Mouse (Mus musculus) ES-Bruce4 (cell line): ENCODE measurements around the gene Tspoap1.

Experiments
- CTCF ChIP-seq: IDR thresholded peaks from one replicate; pipeline ENCODE4 v1.8.1; 2011; ENCODE audit warnings: low read depth, low read length
- EP300 ChIP-seq: IDR thresholded peaks from 2 replicates; pipeline ENCODE4 v1.6.1; 2011; ENCODE audit warnings: low read depth, low read length; ENCODE audit not compliant: insufficient read depth
- POLR2A ChIP-seq: IDR thresholded peaks from one replicate; pipeline ENCODE4 v1.8.1; 2011; ENCODE audit warnings: low read length; ENCODE audit not compliant: insufficient read depth

- no peak for TF ChIP-seq CTCF
- TF ChIP-seq POLR2A = peak; percentile 88
- TF ChIP-seq EP300 = 0 out of 2 replicates have a peak, but pooled peaks have one; percentile 40
Measured at GRCm38 (mm10) chr11:87755360-87756017, 4.9 kb upstream of the Tspoap1 start.
